Mouse (Mus musculus) liver (tissue): ENCODE data around the gene Ern1.
"Not testable (repeated sequence)": the region's sequence is repeated elsewhere in the genome, so short reads cannot be mapped to it uniquely, and the experiment has no call there.

ENCODE experiments used
- DNase-seq: peaks from one replicate; pipeline ENCODE4 v3.0.0-alpha.2; 2020; ENCODE audit warnings: mixed read lengths

Ern1 gene

GRCm38 (mm10) chr11:106480530-106480885 is 7.1 kb downstream of the Ern1 start:
- no peak for DNase-seq

GRCm38 (mm10) chr11:106479619-106480529 is 7.8 kb downstream of the Ern1 start:
- DNase-seq = no peak

DNA sequence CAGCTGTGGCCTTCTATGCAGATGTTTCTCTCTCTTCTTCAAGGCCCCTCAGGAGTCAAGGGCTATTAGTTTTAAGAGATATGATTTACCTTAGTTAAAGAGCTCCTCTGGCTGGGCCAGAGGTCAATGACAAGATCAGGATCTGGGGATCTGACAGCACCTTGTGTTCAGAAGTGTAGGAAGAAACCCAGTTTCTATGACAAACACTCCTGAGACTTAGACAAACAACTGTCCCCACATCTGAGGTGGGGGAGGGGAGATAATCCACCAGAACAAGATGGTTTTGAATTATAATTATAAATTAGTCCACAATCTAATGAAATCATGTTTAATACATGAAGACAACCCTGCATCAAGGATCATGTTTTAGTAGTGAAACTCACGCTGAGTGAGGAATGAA is 8.9 kb downstream of the Ern1 start:
- no peak for DNase-seq

DNA sequence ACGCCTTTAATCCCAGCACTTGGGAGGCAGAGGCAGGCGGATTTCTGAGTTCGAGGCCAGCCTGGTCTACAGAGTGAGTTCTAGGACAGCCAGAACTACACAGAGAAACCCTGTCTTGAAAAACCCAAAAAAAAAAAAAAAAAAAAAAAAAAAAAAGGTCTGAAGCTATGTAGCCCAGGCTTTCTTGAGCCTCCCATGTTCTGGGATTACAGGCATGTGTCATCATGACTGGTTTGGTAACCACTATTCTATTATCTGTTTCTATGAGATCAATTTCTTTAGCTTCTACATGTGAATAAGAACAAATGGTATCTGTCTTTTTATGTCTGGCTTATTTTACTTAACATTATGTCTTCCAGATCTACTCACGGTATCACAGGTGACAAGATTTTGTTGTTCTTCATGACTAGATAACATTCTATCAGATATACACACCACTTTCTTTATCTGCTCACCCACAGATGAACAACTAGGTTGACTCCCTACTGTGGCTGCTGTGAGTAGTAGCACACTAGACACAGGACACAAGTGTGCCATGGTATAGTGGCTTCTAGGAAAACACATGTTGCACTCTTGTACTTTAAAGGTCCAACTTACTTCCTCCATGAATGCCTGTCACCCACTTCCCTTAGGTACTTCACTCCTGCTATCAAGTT is 10.0 kb downstream of the Ern1 start:
- no peak for DNase-seq

GRCm38 (mm10) chr11:106475309-106475708 is 12.3 kb downstream of the Ern1 start:
- DNase-seq = no peak

DNA sequence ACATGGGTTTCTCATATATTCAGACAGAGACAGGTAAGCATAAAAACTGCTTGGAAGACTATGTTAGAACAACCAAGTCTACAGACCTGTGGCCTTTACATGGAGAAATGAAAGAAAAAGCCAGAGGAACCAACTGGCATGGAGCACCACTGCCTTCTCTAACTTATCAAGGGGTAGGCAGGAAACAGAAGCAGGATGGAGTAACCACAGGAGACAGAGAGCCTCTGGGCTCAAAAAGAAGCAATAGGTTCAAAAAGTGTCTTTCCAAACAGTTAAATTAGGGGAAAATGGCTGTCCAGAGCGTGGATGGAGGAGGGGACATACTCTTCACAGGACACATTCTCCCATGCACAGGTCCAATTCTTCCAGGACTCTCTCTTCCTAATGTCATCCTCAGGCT is 16.0 kb downstream of the Ern1 start:
- no peak for DNase-seq

DNA sequence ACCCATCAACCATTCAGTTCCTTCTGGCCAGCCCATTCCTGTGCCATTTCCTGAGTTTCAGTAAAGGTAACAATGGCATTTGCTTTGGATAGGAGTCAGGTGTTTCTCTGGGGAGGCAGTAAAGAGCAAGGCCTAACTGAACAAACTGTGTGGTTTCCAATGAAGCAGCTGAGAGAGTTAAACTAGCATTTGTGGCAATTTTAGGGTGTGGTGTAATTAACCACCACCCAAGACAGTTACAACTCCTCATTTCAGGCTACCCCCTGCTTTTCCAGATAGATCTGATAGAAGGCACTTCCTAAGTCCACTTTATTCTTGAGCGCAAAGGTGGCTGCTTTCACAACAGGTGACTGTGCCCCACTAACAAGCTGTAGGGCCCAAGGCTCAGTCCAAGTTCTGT is 19.1 kb downstream of the Ern1 start:
- no peak for DNase-seq

DNA sequence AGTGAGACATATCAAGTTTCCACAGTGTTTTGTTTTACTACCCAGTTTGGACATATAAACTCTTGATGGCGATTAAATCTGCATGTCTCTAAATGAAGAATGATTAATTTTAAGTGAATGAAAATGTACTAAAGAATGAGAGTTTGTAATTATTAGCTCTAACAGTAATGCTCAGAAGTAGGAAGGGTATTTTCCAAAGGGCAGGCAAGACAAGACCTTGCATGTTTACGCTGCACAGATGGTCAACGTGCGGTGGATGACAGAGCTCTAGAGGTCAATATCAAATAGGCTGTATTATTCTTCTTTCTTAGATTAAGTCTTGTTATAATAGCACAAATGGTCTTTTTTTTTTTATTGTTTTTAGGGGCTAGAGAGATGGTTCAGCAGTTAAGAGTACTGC is 21.7 kb downstream of the Ern1 start:
- no peak for DNase-seq

DNA sequence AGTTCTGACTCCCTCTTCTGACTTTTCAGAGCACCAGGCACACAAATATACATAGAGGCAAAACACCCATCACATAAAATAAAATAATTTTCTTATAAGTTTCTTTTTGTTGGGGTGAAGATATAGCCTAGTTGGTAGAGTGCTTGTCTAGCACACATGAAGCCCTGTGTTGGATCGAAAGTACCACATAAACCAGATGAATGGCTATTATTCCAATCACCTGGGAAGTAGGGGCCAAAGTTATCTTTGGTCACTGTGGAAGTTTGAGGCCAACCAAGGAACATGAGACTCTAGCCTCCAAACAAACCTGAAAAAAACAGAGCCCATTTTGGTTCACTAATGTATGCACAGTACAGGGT is 22.1 kb downstream of the Ern1 start:
- DNase-seq = no peak

DNA sequence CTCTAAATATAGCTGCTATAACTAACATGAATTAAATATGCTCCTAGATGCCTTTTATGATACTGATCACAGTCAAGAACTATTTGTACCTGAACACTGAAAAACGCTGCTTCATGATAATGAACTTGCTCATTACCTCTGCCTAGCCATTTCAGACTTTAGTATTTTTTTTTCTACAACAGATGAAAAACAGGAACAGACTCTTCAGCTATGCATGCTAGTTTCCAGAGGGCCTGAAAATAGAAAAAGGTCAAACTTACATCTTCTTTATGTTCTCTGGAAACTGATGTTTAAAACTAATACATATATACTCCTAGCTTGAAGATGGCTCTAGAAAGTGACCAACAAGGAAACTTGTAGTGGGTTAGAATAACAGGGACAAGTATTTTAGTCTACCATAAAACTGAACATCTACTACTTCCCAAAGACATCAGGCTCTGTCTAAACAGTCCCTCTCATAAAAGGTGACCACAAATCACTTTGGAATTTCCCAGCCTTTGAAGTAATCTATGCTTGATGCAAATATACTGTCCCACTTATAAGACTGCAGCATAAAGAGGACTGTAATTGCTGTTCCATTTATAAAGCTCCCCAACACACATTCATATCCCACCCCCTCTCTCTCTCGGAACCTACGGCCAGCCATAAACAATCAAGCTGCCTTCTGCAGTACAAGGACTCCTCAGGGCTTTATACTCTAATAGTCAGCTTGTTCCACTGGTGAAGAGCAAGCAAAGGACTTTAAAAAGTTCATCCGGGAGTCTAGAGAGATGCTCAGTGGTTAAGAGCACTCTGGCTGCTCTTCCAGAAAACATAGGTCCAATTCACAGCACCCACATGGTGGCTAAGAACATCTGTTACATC is 22.7 kb downstream of the Ern1 start:
- DNase-seq = no peak

GRCm38 (mm10) chr11:106463845-106464244 is 23.8 kb downstream of the Ern1 start:
- DNase-seq = no peak

DNA sequence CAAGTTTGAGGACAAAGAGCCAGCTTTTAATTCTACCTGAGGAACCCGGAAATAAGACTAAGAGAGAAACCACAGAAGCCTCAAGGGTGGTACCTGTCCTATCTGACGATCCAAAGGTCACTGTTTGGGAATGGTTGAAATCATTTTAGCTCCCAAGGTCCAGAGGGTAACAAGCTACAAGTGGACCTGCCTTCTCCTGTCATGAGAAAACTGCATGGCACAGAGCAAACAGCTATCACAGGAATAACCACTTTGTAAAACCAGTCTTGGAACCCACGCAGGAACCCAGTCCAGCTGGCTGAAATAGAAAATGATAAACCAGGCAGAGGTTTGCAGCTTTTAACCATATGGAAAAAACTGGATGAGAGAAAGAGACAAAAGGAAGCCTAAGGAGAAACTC is 25.3 kb downstream of the Ern1 start:
- DNase-seq = no peak

DNA sequence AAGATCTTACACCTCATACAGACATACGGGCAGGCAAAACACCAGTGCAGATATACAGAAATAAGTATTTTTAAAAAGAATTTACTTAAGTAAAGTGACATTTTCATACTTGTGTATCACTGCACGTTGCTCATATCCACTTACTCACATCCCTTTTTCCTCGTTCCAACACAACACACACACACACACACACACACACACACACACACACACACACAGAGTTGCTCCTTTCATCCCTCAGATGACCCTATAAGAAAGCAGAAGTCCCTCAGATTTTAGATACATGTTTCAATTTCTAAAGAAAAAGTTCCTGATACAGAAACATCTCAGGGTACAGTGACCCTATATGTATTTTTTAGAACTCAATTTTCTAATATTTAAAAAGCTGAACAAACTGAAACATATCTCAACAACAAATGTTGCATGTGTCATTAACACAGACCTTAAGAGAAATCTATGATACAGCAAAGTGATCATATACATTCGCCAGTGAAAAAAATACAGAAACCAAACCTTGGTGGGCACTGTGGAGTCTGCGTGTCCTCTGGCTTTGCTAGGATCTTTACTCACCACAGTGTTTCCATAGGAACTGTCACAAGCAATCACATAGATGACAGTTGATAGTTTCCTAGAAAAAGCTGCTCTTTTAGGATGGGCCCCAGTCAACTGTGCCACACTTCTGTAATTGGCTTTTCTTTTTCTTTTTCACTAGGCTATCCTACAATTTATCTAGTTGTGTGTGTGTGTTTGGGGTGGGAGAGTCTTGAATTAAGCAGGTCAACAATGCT is 26.3 kb downstream of the Ern1 start:
- DNase-seq = no peak

GRCm38 (mm10) chr11:106460671-106461070 is 27.0 kb downstream of the Ern1 start:
- no peak for DNase-seq

GRCm38 (mm10) chr11:106458540-106458939 is 29.1 kb downstream of the Ern1 start:
- no peak for DNase-seq

- DNase-seq = no peak
Observed at GRCm38 (mm10) chr11:106443646-106444045, 44.0 kb downstream of the Ern1 start.

DNA sequence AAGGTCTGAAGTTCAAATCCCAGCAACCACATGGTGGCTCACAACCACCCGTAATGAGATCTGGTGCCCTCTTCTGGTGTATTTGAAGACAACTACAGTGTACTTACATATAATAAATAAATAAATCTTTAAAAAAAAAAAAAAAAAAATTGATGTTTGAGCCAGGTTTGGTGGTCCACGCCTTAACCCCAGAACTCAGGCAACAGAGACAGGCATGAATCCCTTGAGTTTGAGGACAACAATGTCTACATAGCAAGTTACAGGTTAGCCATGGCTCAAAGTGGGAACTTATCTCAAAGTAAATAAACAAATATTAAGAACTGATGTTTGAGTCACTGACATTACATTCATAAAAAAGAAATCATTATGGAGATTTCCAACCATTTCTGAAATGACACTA is 45.1 kb downstream of the Ern1 start:
- DNase-seq = not testable (repeated sequence)

- no peak for DNase-seq
Observed at GRCm38 (mm10) chr11:106440318-106440717, 47.3 kb downstream of the Ern1 start.

DNA sequence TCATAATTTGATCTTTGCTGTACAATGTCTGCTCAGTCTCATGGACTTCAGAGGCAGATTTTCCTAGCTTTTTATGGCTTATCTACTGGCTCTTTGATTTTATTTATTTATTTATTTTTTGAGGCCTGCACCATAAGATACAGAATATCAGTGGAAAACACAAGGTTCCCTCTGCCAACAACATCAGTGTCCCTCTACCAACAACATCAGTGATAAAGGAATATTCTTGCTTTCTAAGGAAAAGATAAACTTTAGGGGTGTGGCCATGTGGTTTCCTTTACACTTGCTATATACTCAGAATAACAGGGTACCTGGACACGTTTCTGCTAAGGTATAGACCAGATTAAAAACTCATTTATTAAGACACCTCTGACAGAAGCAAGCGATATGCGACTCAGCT is 48.3 kb downstream of the Ern1 start:
- DNase-seq = no peak

DNA sequence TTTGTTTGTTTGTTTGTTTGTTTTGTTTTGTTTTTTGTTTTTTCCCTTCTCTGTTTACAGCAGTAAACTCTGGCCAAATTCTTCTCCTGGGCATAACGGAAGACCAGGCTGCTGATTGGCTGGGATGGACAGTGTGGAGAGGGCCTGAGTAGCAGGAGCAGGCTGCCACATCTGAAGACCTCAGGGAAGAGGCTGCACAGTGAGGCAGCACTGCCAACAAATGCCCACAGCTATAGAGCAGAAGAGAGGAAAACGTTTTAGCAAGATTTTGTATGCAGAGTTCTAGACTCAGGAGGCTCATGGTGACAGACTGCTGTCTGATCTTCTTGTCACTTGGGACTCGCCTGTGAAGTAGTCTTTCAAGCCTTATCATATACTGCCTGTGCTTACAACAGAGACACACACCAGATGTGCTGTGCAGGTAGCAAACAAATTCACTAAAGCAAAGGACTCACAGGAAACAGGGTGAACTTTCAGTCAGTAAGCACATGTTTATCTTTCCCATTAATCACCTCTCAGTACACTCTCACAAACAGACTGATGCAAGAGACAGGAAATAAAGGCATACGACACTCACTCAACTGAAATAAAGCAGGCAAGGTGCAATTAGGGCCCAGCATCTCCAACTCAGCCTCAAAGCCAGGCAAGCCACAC is 49.0 kb downstream of the Ern1 start:
- DNase-seq = no peak

GRCm38 (mm10) chr11:106437543-106437942 is 50.1 kb downstream of the Ern1 start:
- no peak for DNase-seq

DNA sequence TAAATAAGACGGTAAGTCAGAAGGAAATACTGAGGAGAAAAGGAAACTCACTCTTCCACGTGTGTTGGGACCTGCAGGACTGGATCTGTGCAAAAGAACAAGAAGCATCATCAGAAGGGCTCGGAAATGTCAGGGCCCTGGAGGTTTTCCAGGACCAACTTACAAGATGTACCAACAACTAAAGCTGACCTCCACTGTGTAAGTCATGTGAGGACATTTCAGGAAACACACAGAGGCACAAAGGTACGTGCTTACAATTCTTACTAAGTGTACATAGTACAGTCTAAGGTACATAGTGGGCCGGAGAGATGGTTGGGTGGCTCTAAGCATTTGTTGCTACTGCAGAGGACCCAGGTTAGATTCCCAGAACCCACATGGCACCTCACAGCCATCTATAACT is 50.6 kb downstream of the Ern1 start:
- DNase-seq = no peak
